ENCODE assay signal across 29 mouse cellular contexts in genomic region chr7:114754626-114755025, GRCm38 (mm10). TPM values are rescaled to one million over a fixed set of nuclear protein-coding genes. Genes with fewer than 3 reads are reported as not detected.
DNase-seq lines count a peak whose midpoint lies in the region; ATAC-seq and TF ChIP-seq lines count a peak whose summit lies in the region.
"Had no signal": no experiment of that assay in that cellular context is flagged by ENCODE, and none has a peak within 500 bp of the region (broad histone marks: within the 10 kb centered on the region; RNA-seq: fewer than 3 reads in every experiment).

No protein-coding gene starts in this region.

- H3K79me2 ChIP-seq in liver, adult 2 months (ENCODE audit: control insufficient read depth, insufficient read depth, low read length) = no peaks in the 10 kb centered on the region

- DNase-seq in hindbrain, embryonic 10.5 days (ENCODE audit: low spot score) = no peak
- DNase-seq in kidney, adult 11 months = peak; percentile 29
- DNase-seq in kidney, adult 8-10 months = peak; percentile 25 to 35
- DNase-seq in liver, adult 2 months (ENCODE audit: extremely low read depth, low read depth, low spot score) = peak; percentile 59
- DNase-seq: adrenal gland, adult 8-10 months; adrenal gland, postnatal 25 days; cerebellum, adult 11-12 months; cerebellum, adult 8-10 months; cerebellum, postnatal 36 days; embryo, embryonic 11 days; gastrocnemius, postnatal 10 days; gastrocnemius, postnatal 36 days; heart, adult 2 months; heart, postnatal 14 days had no signal

- 80% methylated on average over 8 of the region's 8 CpGs for WGBS in hindbrain, embryonic 10.5 days
- 87% methylated on average over 8 of the region's 8 CpGs for WGBS in hindbrain, embryonic 16.5 days
- WGBS in kidney, embryonic 16.5 days = 62% methylated on average over 8 of the region's 8 CpGs
- 62% methylated on average over 8 of the region's 8 CpGs for WGBS in kidney, embryonic 15.5 days
- 84% methylated on average over 8 of the region's 8 CpGs for WGBS in liver, adult 2 months
- 70% methylated on average over 8 of the region's 8 CpGs for WGBS in liver, embryonic 12.5 days (ENCODE audit: insufficient replicate concordance)

- no peak for TF ChIP-seq CTCF in liver, adult 2 months (IDR thresholded peaks at IDR 0.05; ENCODE audit: low read depth, low read length)

- no peaks in the 10 kb centered on the region for H3K27me3 ChIP-seq in hindbrain, embryonic 10.5 days (ENCODE audit: insufficient read depth, poor library complexity, severe bottlenecking)
- no peaks in the 10 kb centered on the region for H3K27me3 ChIP-seq in hindbrain, embryonic 16.5 days (replicated peaks; ENCODE audit: control insufficient read depth, insufficient read depth, low read length)
- H3K27me3 ChIP-seq in kidney, embryonic 16.5 days (ENCODE audit: insufficient read depth, low read length) = no peaks in the 10 kb centered on the region
- H3K27me3 ChIP-seq in kidney, embryonic 15.5 days = no peaks in the 10 kb centered on the region
- no peaks in the 10 kb centered on the region for H3K27me3 ChIP-seq in liver, adult 2 months (ENCODE audit: control insufficient read depth, insufficient read depth, low read length)
- no peaks in the 10 kb centered on the region for H3K27me3 ChIP-seq in liver, embryonic 12.5 days (replicated peaks)
- H3K27me3 ChIP-seq: embryonic facial prominence, embryonic 13.5 days; forebrain, embryonic 12.5 days; forebrain, embryonic 15.5 days; heart, embryonic 13.5 days had no signal

- no peak for ATAC-seq in hindbrain, embryonic 16.5 days
- no peak for ATAC-seq in kidney, embryonic 16.5 days (ENCODE audit: low FRiP score, low TSS enrichment)
- ATAC-seq in kidney, embryonic 15.5 days (replicated peaks; ENCODE audit: low FRiP score) = no peak
- no peak for ATAC-seq in liver, embryonic 12.5 days
- ATAC-seq: activated CD4-positive, CD25-positive, alpha-beta regulatory T cell, adult 4 months; forebrain, embryonic 15.5 days had no signal

- peak overlapping the region; percentile 74 for H3K27ac ChIP-seq in hindbrain, embryonic 10.5 days
- H3K27ac ChIP-seq in hindbrain, embryonic 16.5 days (ENCODE audit: low read depth, low read length) = no peak overlapping the region
- no peak overlapping the region for H3K27ac ChIP-seq in kidney, embryonic 16.5 days (ENCODE audit: low read length)
- H3K27ac ChIP-seq in kidney, embryonic 15.5 days = no peak overlapping the region
- no peak overlapping the region for H3K27ac ChIP-seq in liver, adult 2 months (replicated peaks; ENCODE audit: insufficient read depth, low read depth, low read length)
- no peak overlapping the region for H3K27ac ChIP-seq in liver, embryonic 12.5 days
- H3K27ac ChIP-seq: embryonic facial prominence, embryonic 10.5 days; embryonic facial prominence, embryonic 13.5 days; forebrain, embryonic 12.5 days; forebrain, embryonic 15.5 days; heart, adult 2 months; heart, embryonic 10.5 days; heart, embryonic 13.5 days had no signal

- TF ChIP-seq POLR2A in liver, adult 2 months (IDR thresholded peaks at IDR 0.05; ENCODE audit: extremely low read depth, insufficient read depth, low read length) = no peak

- H3K9me3 ChIP-seq in hindbrain, embryonic 10.5 days = no peaks in the 10 kb centered on the region
- no peaks in the 10 kb centered on the region for H3K9me3 ChIP-seq in hindbrain, embryonic 16.5 days (ENCODE audit: control insufficient read depth, low read length)
- H3K9me3 ChIP-seq in kidney, embryonic 16.5 days (ENCODE audit: low read length) = no peaks in the 10 kb centered on the region
- H3K9me3 ChIP-seq in kidney, embryonic 15.5 days (replicated peaks) = no peaks in the 10 kb centered on the region
- H3K9me3 ChIP-seq in liver, embryonic 12.5 days (replicated peaks) = no peaks in the 10 kb centered on the region
- H3K9me3 ChIP-seq: embryonic facial prominence, embryonic 10.5 days; embryonic facial prominence, embryonic 13.5 days; forebrain, embryonic 12.5 days; forebrain, embryonic 15.5 days; heart, embryonic 10.5 days; heart, embryonic 13.5 days had no signal

- peaks cover 29% of the 10 kb centered on the region for H3K4me1 ChIP-seq in hindbrain, embryonic 10.5 days (replicated peaks)
- H3K4me1 ChIP-seq in hindbrain, embryonic 16.5 days (ENCODE audit: control insufficient read depth, insufficient read depth, low read depth, low read length) = no peaks in the 10 kb centered on the region; the same call in 1 of the 2 replicates
- 0 out of 2 replicates have a peak, but pooled peaks cover 4% of the 10 kb centered on the region for H3K4me1 ChIP-seq in kidney, embryonic 16.5 days (ENCODE audit: insufficient read depth, low read length)
- H3K4me1 ChIP-seq in kidney, embryonic 15.5 days = no peaks in the 10 kb centered on the region
- H3K4me1 ChIP-seq in liver, adult 2 months (ENCODE audit: control insufficient read depth, insufficient read depth, low read length) = no peaks in the 10 kb centered on the region
- H3K4me1 ChIP-seq in liver, embryonic 12.5 days = no peaks in the 10 kb centered on the region
- H3K4me1 ChIP-seq: embryonic facial prominence, embryonic 13.5 days had no signal

- H3K4me2 ChIP-seq in hindbrain, embryonic 16.5 days (ENCODE audit: low read length) = no peak overlapping the region
- H3K4me2 ChIP-seq in kidney, embryonic 16.5 days (replicated peaks; ENCODE audit: low read depth, low read length) = no peak overlapping the region
- H3K4me2 ChIP-seq in kidney, embryonic 15.5 days = no peak overlapping the region
- no peak overlapping the region for H3K4me2 ChIP-seq in liver, embryonic 12.5 days
- H3K4me2 ChIP-seq: embryonic facial prominence, embryonic 13.5 days; forebrain, embryonic 12.5 days; forebrain, embryonic 15.5 days; heart, embryonic 13.5 days had no signal

- no peaks in the 10 kb centered on the region for H3K36me3 ChIP-seq in hindbrain, embryonic 10.5 days
- H3K36me3 ChIP-seq in hindbrain, embryonic 16.5 days (ENCODE audit: control insufficient read depth, insufficient read depth, low read length) = no peaks in the 10 kb centered on the region
- H3K36me3 ChIP-seq in kidney, embryonic 16.5 days (ENCODE audit: insufficient read depth, low read length) = no peaks in the 10 kb centered on the region
- H3K36me3 ChIP-seq in kidney, embryonic 15.5 days = no peaks in the 10 kb centered on the region
- no peaks in the 10 kb centered on the region for H3K36me3 ChIP-seq in liver, adult 2 months (ENCODE audit: control insufficient read depth, insufficient read depth, low read length)
- no peaks in the 10 kb centered on the region for H3K36me3 ChIP-seq in liver, embryonic 12.5 days
- H3K36me3 ChIP-seq: embryonic facial prominence, embryonic 10.5 days; embryonic facial prominence, embryonic 13.5 days; forebrain, embryonic 12.5 days; forebrain, embryonic 15.5 days; heart, embryonic 10.5 days; heart, embryonic 13.5 days had no signal

- no peak overlapping the region for H3K9ac ChIP-seq in hindbrain, embryonic 16.5 days (ENCODE audit: low read depth, low read length)
- H3K9ac ChIP-seq in kidney, embryonic 16.5 days (replicated peaks; ENCODE audit: low read length) = no peak overlapping the region
- no peak overlapping the region for H3K9ac ChIP-seq in kidney, embryonic 15.5 days
- H3K9ac ChIP-seq in liver, adult 2 months (ENCODE audit: low read depth, low read length) = no peak overlapping the region
- H3K9ac ChIP-seq in liver, embryonic 12.5 days = no peak overlapping the region
- H3K9ac ChIP-seq: embryonic facial prominence, embryonic 13.5 days; forebrain, embryonic 12.5 days; forebrain, embryonic 15.5 days; heart, embryonic 13.5 days had no signal

- 0 out of 2 replicates have a peak overlapping the region, but pooled peaks have one; percentile 9 for H3K4me3 ChIP-seq in hindbrain, embryonic 10.5 days
- H3K4me3 ChIP-seq in hindbrain, embryonic 16.5 days (ENCODE audit: low read length) = no peak overlapping the region
- no peak overlapping the region for H3K4me3 ChIP-seq in kidney, embryonic 16.5 days (ENCODE audit: low read length)
- H3K4me3 ChIP-seq in kidney, embryonic 15.5 days (replicated peaks) = no peak overlapping the region
- H3K4me3 ChIP-seq in liver, adult 2 months (ENCODE audit: insufficient read depth, low read depth, low read length) = no peak overlapping the region
- no peak overlapping the region for H3K4me3 ChIP-seq in liver, embryonic 12.5 days
- H3K4me3 ChIP-seq: embryonic facial prominence, embryonic 10.5 days; embryonic facial prominence, embryonic 13.5 days; erythroblast, embryonic 14.5 days; forebrain, embryonic 12.5 days; forebrain, embryonic 15.5 days; heart, adult 2 months; heart, embryonic 10.5 days; heart, embryonic 13.5 days had no signal

RNA-seq across cellular contexts. Expression of gene Insc, which starts 11.1 kb away (rescaled TPM):
- polyA plus RNA-seq in hindbrain, embryonic 10.5 days (2016; fragmentation: Nextera tagmentation; extraction: Ambion mirVana) = 8.1 and 11.1 TPM in 2 replicates
- polyA plus RNA-seq in hindbrain, embryonic 16.5 days (2015; fragmentation: Nextera tagmentation; extraction: Ambion mirVana) = 4.1 TPM in 2 replicates
- 3.4 and 4.9 TPM in 2 replicates for polyA plus RNA-seq in kidney, embryonic 16.5 days (2015; fragmentation: Nextera tagmentation; extraction: Ambion mirVana)
- polyA plus RNA-seq in kidney, embryonic 15.5 days (2015; fragmentation: Nextera tagmentation; extraction: Ambion mirVana) = 3.7 and 4.1 TPM in 2 replicates
- total RNA-seq in liver, adult 2 months (2014; rRNA removed) = 14.3 and 37.1 TPM in 2 replicates
- 31.2 and 49.5 TPM in 2 replicates for polyA plus RNA-seq in liver, adult 2 months (2012; rRNA removed)
- 3.2 and 3.7 TPM in 2 replicates for polyA plus RNA-seq in liver, embryonic 12.5 days (2016; fragmentation: Nextera tagmentation; extraction: Ambion mirVana)
- total RNA-seq: granulocyte monocyte progenitor cell, adult 5-6 weeks; hematopoietic stem cell, adult 5-6 weeks had no signal

RNA-seq across cellular contexts. Expression of gene Calcb, which starts 36.2 kb away (rescaled TPM):
- polyA plus RNA-seq in hindbrain, embryonic 10.5 days (2016; fragmentation: Nextera tagmentation; extraction: Ambion mirVana) = not detected in 2 replicates
- 6.1 and 8.9 TPM in 2 replicates for polyA plus RNA-seq in hindbrain, embryonic 16.5 days (2015; fragmentation: Nextera tagmentation; extraction: Ambion mirVana)
- 0.16 and 0.44 TPM in 2 replicates for polyA plus RNA-seq in kidney, embryonic 16.5 days (2015; fragmentation: Nextera tagmentation; extraction: Ambion mirVana)
- 0.35 and 0.60 TPM in 2 replicates for polyA plus RNA-seq in kidney, embryonic 15.5 days (2015; fragmentation: Nextera tagmentation; extraction: Ambion mirVana)
- total RNA-seq in liver, adult 2 months (2014; rRNA removed) = not detected in 2 replicates
- polyA plus RNA-seq in liver, adult 2 months (2012; rRNA removed) = not detected in 2 replicates
- not detected in 2 replicates for polyA plus RNA-seq in liver, embryonic 12.5 days (2016; fragmentation: Nextera tagmentation; extraction: Ambion mirVana)
- total RNA-seq: adrenal gland, postnatal 25 days; gastrocnemius, adult 18-20 months; gastrocnemius, postnatal 10 days; gastrocnemius, postnatal 36 days; granulocyte monocyte progenitor cell, adult 5-6 weeks; hematopoietic stem cell, adult 5-6 weeks had no signal
- polyA plus RNA-seq: activated CD4-positive, CD25-positive, alpha-beta regulatory T cell, adult 4 months; embryonic facial prominence, embryonic 10.5 days; erythroblast, embryonic 14.5 days; forebrain, embryonic 15.5 days; heart, embryonic 10.5 days; heart, embryonic 13.5 days had no signal
